Mouse (Mus musculus): Measurements from ENCODE around the gene Gan. TPM values are rescaled to one million over a fixed set of nuclear protein-coding genes. Genes with fewer than 3 reads are reported as not detected.

Gene Gan
- total and polyA plus RNA-seq, 2 experiments from 2014 or later = 4.8 to 13.6 TPM

DNA sequence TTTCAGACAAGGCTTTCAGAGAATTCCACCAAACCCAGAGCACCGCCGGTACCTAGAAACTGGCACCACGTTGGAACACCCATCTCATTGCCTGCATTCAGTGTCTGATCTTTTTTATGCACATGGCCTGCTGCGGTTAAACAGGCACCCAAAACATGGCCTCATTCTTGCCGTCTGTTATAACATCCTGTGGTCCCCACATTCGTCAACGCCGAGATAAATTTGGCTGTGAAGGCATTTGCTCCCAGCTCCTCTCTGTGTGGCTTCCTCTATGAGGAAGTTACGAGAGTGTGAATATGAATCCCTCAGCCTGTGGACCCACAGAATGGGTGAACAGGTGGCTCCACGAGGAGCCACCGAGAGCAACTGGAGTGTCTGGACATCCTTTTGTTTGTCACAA, 90.4 kb downstream of the Gan start:
- no peak for DNase-seq
- no peak overlapping the region for H3K27ac ChIP-seq (ENCODE audit: low read depth, low read length)
- H3K4me3 ChIP-seq (ENCODE audit: low read depth, low read length) = no peak overlapping the region
- H3K27me3 ChIP-seq (ENCODE audit: insufficient read depth, low read length) = no peaks in the 10 kb centered on the region
- H3K4me2 ChIP-seq (ENCODE audit: low read depth) = no peak overlapping the region
- 87% methylated on average over 11 of the region's 11 CpGs for WGBS
- no peak for ATAC-seq
- no peak for TF ChIP-seq CTCF (IDR thresholded peaks at IDR 0.05; ENCODE audit: low read depth)
- H3K4me1 ChIP-seq (ENCODE audit: insufficient read depth) = no peaks in the 10 kb centered on the region
- no peaks in the 10 kb centered on the region for H3K9me3 ChIP-seq (ENCODE audit: low read length)
- H3K36me3 ChIP-seq (ENCODE audit: insufficient read depth) = no peaks in the 10 kb centered on the region
- H3K9ac ChIP-seq = no peak overlapping the region

DNA sequence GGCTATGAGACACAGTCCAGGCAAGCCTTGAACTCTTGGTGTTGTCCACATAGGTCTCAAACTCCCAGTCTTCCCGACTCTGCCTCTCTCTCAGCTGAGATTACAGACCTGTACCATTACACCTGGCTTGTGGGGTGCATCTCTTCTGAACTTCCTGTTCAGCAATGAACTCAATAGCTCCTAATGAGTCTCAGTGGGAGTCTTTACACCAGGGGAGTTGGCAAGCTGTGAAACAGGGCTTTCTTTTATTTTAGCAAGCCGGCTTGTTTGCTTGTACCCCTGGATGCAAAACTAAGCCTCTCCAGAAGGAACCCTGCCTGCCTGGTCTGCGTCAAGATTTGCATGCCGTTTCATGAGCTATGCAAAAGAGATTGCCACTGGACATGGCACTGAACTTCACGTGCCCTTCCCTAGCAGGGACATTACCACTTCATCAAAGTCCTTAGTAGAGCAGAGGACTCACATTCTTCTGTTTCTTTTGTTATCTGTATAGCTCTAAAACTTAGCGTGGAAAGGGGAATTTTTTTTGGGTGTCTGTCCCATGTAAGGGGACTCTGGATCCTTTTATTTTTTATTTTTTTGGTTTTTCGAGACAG, 93.2 kb downstream of the Gan start:
- Histone ChIP-seq H3K27ac (ENCODE audit: low read depth, low read length) (no peak overlapping the region), H3K4me3 (ENCODE audit: low read depth, low read length) (no peak overlapping the region), H3K4me1 (ENCODE audit: insufficient read depth) (no peaks in the 10 kb centered on the region), H3K27me3 (ENCODE audit: insufficient read depth, low read length) (no peaks in the 10 kb centered on the region), H3K9me3 (ENCODE audit: low read length) (no peaks in the 10 kb centered on the region), H3K9ac (no peak overlapping the region), H3K36me3 (ENCODE audit: insufficient read depth) (no peaks in the 10 kb centered on the region), H3K4me2 (ENCODE audit: low read depth) (no peak overlapping the region)
- no peak for ATAC-seq
- no peak for TF ChIP-seq CTCF (IDR thresholded peaks at IDR 0.05; ENCODE audit: low read depth)
- no peak for DNase-seq
- WGBS = 27% methylated on average over 7 of the region's 7 CpGs

DNA sequence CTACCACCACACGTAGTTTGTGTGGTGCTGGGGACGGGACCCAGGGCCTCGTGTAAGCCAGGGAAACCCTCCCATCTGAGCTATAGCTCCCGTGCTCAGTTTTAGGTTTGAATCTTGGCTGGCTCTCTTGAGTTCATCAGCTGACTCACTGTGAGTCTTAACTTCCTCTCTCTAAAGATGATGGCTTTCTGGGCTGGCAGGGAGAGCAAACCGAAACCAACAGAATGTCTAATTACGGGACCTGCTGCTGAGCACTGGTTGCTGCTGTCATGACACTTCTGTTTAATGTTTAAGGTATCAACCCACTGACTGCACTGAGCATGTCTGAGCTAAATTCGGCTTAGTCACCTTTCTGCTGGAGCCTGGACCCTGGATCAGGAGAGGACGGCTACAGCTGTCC, 94.7 kb downstream of the Gan start:
- Histone ChIP-seq H3K27me3 (ENCODE audit: insufficient read depth, low read length) (no peaks in the 10 kb centered on the region), H3K36me3 (ENCODE audit: insufficient read depth) (no peaks in the 10 kb centered on the region), H3K4me2 (ENCODE audit: low read depth) (no peak overlapping the region), H3K4me3 (ENCODE audit: low read depth, low read length) (no peak overlapping the region), H3K4me1 (ENCODE audit: insufficient read depth) (no peaks in the 10 kb centered on the region), H3K9ac (no peak overlapping the region), H3K27ac (ENCODE audit: low read depth, low read length) (no peak overlapping the region), H3K9me3 (ENCODE audit: low read length) (no peaks in the 10 kb centered on the region)
- DNase-seq = no peak
- 96% methylated on average over 8 of the region's 8 CpGs for WGBS
- TF ChIP-seq CTCF (IDR thresholded peaks at IDR 0.05; ENCODE audit: low read depth) = no peak
- no peak for ATAC-seq

DNA sequence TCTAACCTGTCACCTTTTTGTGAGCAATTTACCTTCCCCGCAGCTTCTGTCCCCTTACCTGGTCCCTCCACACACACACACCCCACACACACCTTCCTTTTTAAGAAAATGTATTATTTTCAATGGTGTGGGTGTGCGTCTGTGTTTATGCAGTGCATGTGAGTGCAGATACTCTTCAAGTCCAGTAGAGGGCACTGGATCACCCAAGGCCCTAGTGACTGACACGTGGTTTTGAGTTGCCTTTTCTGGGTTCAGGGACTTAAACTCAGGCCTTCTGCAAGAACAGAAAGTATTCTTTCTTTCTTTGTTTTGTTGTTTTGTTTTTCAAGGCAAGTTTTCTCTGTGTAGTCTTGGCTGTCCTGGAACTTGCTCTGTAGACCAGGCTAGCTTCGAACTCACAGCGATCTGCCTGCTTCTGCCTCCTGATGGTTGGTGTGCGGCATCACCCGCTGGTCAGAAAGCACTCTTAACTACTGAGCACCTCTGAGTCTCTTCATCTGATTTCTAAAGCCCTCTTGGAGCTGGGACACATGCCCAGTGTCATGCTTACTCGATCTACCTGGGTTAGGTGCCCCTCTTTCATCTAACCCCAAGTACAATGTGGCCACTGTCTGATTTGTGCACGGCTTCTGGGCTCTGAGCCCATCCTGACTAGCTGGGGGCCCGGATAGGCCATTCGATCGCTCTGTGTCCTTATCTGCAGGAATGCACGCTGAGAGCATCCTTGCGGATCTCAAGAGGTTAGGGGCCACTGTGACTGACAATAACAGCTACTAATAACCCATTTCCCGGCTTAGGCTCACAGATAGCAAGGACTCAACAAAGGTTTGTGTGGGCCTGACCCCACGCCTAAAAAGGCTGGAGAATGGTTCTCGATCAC, 95.7 kb downstream of the Gan start:
- TF ChIP-seq CTCF (IDR thresholded peaks at IDR 0.05; ENCODE audit: low read depth) = peak; percentile 29

GRCm38 (mm10) chr8:117254496-117254895, 96.6 kb downstream of the Gan start:
- Histone ChIP-seq H3K27ac (ENCODE audit: low read depth, low read length) (no peak overlapping the region), H3K27me3 (ENCODE audit: insufficient read depth, low read length) (no peaks in the 10 kb centered on the region), H3K9ac (no peak overlapping the region), H3K9me3 (ENCODE audit: low read length) (no peaks in the 10 kb centered on the region), H3K4me2 (ENCODE audit: low read depth) (no peak overlapping the region), H3K4me3 (ENCODE audit: low read depth, low read length) (no peak overlapping the region), H3K36me3 (ENCODE audit: insufficient read depth) (no peaks in the 10 kb centered on the region), H3K4me1 (ENCODE audit: insufficient read depth) (peaks cover 3% of the 10 kb centered on the region; the same call in 1 of the 2 replicates)
- no peak for TF ChIP-seq CTCF (IDR thresholded peaks at IDR 0.05; ENCODE audit: low read depth)
- no peak for ATAC-seq
- DNase-seq = no peak
- WGBS = 86% methylated on average over 6 of the region's 6 CpGs

More for the DNA sequence above, 95.7 kb downstream of the Gan start:
- ATAC-seq (no peak), DNase-seq (no peak)
- 92% methylated on average over 17 of the region's 17 CpGs for WGBS
- H3K4me2 ChIP-seq (ENCODE audit: low read depth) = no peak overlapping the region
- no peaks in the 10 kb centered on the region for H3K4me1 ChIP-seq (ENCODE audit: insufficient read depth)
- no peaks in the 10 kb centered on the region for H3K36me3 ChIP-seq (ENCODE audit: insufficient read depth)
- H3K4me3 ChIP-seq (ENCODE audit: low read depth, low read length) = no peak overlapping the region
- no peaks in the 10 kb centered on the region for H3K27me3 ChIP-seq (ENCODE audit: insufficient read depth, low read length)
- H3K9me3 ChIP-seq (ENCODE audit: low read length) = no peaks in the 10 kb centered on the region
- H3K27ac ChIP-seq (ENCODE audit: low read depth, low read length) = no peak overlapping the region
- H3K9ac ChIP-seq = no peak overlapping the region

DNA sequence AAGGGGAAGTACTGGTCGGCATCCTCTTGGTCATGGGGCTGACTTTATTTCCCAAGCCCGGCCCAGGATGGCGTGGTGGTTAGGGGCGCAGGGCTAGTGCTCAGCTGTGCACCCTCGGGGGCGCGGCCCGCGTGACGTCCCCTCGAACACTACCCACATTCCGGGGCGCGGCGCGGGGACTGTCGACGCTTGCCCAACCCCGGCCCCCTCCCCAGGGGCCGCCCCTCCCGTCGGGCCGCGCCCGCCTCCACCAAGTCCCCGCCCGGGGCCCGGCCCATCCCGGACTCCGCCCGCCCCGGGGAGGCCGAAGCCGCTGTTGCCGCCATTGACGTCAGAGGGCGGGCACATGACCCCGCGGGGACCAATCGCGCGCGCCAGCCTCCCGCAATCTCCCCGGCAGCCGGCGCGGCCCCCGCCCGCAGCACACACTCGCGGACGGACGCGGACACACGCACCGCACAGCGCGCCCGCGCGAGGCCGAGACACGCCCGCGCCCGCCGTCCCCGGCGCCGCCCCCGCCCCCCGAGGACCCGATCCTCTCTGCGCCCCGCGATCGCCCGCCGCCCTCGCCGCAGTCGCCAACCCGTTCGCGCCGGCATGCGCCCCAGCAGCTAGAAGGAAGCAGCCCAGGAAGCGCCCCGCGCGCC, 98.5 kb downstream of the Gan start:
- no peaks in the 10 kb centered on the region for H3K9me3 ChIP-seq (ENCODE audit: low read length)
- DNase-seq (peak; percentile 95), ATAC-seq (peak; percentile 90)
- H3K4me1 ChIP-seq (ENCODE audit: insufficient read depth) = peaks cover 13% of the 10 kb centered on the region
- H3K27me3 ChIP-seq (ENCODE audit: insufficient read depth, low read length) = no peaks in the 10 kb centered on the region
- TF ChIP-seq CTCF (IDR thresholded peaks at IDR 0.05; ENCODE audit: low read depth) = no peak
- peak overlapping the region; percentile 90 for H3K9ac ChIP-seq
- peak overlapping the region; percentile 96 for H3K4me3 ChIP-seq (ENCODE audit: low read depth, low read length)
- WGBS = 2% methylated on average over 69 of the region's 92 CpGs
- H3K4me2 ChIP-seq (ENCODE audit: low read depth) = peak overlapping the region; percentile 88
- H3K36me3 ChIP-seq (ENCODE audit: insufficient read depth) = no peaks in the 10 kb centered on the region
- peak overlapping the region; percentile 90 for H3K27ac ChIP-seq (ENCODE audit: low read depth, low read length)
